Mouse (Mus musculus) neural tube, embryonic 11.5 days (tissue): ENCODE measurements around the gene Syne3. TPM values are rescaled to one million over a fixed set of nuclear protein-coding genes. Genes with fewer than 3 reads are reported as not detected.

Experiments used
- ATAC-seq: fragments of 200-750 bp; cut with Nextera tagmentation; 2 replicates; pipeline ENCODE4 v1.8.0; 2017; ENCODE audit warnings: moderate number of reproducible peaks, mild to moderate bottlenecking, moderate TSS enrichment, moderate library complexity; ENCODE audit not compliant: insufficient read depth, low FRiP score, low TSS enrichment
- DNase-seq: peaks from one replicate; pipeline ENCODE4 v3.0.0-alpha.2; 2015; ENCODE audit warnings: low spot score
- H3K27ac ChIP-seq: fragments of 300-500 bp; sonication (generic); 2 replicates; pipeline ENCODE4 v1.5.1; 2014; ENCODE audit warnings: low read depth, mild to moderate bottlenecking, low read length
- H3K27me3 ChIP-seq: fragments of 300-500 bp; sonication (generic); 2 replicates; pipeline ENCODE4 v1.6.1; 2014; ENCODE audit warnings: mild to moderate bottlenecking, low read length, mixed read lengths; ENCODE audit not compliant: control insufficient read depth, insufficient read depth
- H3K36me3 ChIP-seq: fragments of 300-500 bp; sonication (generic); 2 replicates; pipeline ENCODE4 v1.6.1; 2014; ENCODE audit warnings: mild to moderate bottlenecking, low read length, moderate library complexity, mixed read lengths; ENCODE audit not compliant: control insufficient read depth, insufficient read depth
- H3K4me1 ChIP-seq: fragments of 300-500 bp; sonication (generic); 2 replicates; pipeline ENCODE4 v1.6.1; 2014; ENCODE audit warnings: low read length, mixed read lengths; ENCODE audit not compliant: control insufficient read depth, insufficient read depth
- H3K4me2 ChIP-seq: fragments of 300-500 bp; sonication (generic); 2 replicates; pipeline ENCODE4 v1.6.1; 2014; ENCODE audit warnings: low read depth, mild to moderate bottlenecking, moderate library complexity
- H3K4me3 ChIP-seq: fragments of 300-500 bp; sonication (generic); 2 replicates; pipeline ENCODE4 v1.5.1; 2014; ENCODE audit warnings: low read depth, low read length
- H3K9ac ChIP-seq: fragments of 300-500 bp; sonication (generic); 2 replicates; pipeline ENCODE4 v1.6.1; 2014; ENCODE audit warnings: mild to moderate bottlenecking, low read length
- H3K9me3 ChIP-seq: fragments of 300-500 bp; sonication (generic); 2 replicates; pipeline ENCODE4 v1.6.1; 2016; ENCODE audit warnings: low read length; ENCODE audit not compliant: control insufficient read depth
- WGBS: fragments of 180-500 bp; shearing (Covaris S2); extraction: QIAGEN DNeasy Blood & Tissue Kit; methylation state at CpG from one replicate; pipeline ENCODE4 v1.1.7; 2014; 5-methylcytosine and 5-hydroxymethylcytosine counted together
- polyA plus RNA-seq: library from polyadenylated mRNA; unstranded; fragments of >200 nt; fragmentation: Nextera tagmentation; extraction: Ambion mirVana; gene quantifications from 2 replicates; pipeline ENCODE4 v1.2.1, GENCODE M21; 2014

Syne3 gene
- polyA plus RNA-seq, 1 experiment from 2014 or later = 0.05 TPM

- WGBS = 57% methylated on average over 10 of the region's 10 CpGs
- Histone ChIP-seq H3K27ac (no peak overlapping the region), H3K27me3 (no peaks in the 10 kb centered on the region), H3K4me3 (no peak overlapping the region), H3K36me3 (no peaks in the 10 kb centered on the region), H3K4me2 (no peak overlapping the region), H3K9ac (no peak overlapping the region), H3K9me3 (no peaks in the 10 kb centered on the region), H3K4me1 (no peaks in the 10 kb centered on the region)
- ATAC-seq (no peak), DNase-seq (no peak)
These were observed 7.0 kb upstream of the Syne3 start for GRCm38 (mm10) chr12:105016639-105017038.

GRCm38 (mm10) chr12:105016199-105016598 lies 6.6 kb upstream of the Syne3 start:
- ATAC-seq (no peak), DNase-seq (no peak)
- Histone ChIP-seq H3K27ac (no peak overlapping the region), H3K9me3 (no peaks in the 10 kb centered on the region), H3K36me3 (no peaks in the 10 kb centered on the region), H3K4me3 (no peak overlapping the region), H3K4me1 (no peaks in the 10 kb centered on the region), H3K27me3 (no peaks in the 10 kb centered on the region), H3K9ac (no peak overlapping the region), H3K4me2 (no peak overlapping the region)
- WGBS = 72% methylated on average over 4 of the region's 4 CpGs

GRCm38 (mm10) chr12:105013065-105013464 lies 3.5 kb upstream of the Syne3 start:
- H3K9ac ChIP-seq = no peak overlapping the region
- no peak overlapping the region for H3K4me3 ChIP-seq
- H3K4me2 ChIP-seq = no peak overlapping the region
- no peaks in the 10 kb centered on the region for H3K9me3 ChIP-seq
- no peak for ATAC-seq
- no peak overlapping the region for H3K27ac ChIP-seq
- 38% methylated on average over 17 of the region's 17 CpGs for WGBS
- DNase-seq = no peak
- H3K27me3 ChIP-seq = peaks cover 24% of the 10 kb centered on the region
- peaks cover 7% of the 10 kb centered on the region for H3K4me1 ChIP-seq
- no peaks in the 10 kb centered on the region for H3K36me3 ChIP-seq

GRCm38 (mm10) chr12:105012314-105012713 lies 2.7 kb upstream of the Syne3 start:
- H3K4me2 ChIP-seq = no peak overlapping the region
- H3K9me3 ChIP-seq = no peaks in the 10 kb centered on the region
- H3K4me3 ChIP-seq = no peak overlapping the region
- H3K27me3 ChIP-seq = peaks cover 29% of the 10 kb centered on the region
- H3K36me3 ChIP-seq = no peaks in the 10 kb centered on the region
- H3K4me1 ChIP-seq = peaks cover 7% of the 10 kb centered on the region
- WGBS = 93% methylated on average over 4 of the region's 4 CpGs
- ATAC-seq (no peak), DNase-seq (no peak)
- no peak overlapping the region for H3K27ac ChIP-seq
- no peak overlapping the region for H3K9ac ChIP-seq

- no peaks in the 10 kb centered on the region for H3K36me3 ChIP-seq
- ATAC-seq (no peak), DNase-seq (no peak)
- H3K27me3 ChIP-seq = peaks cover 29% of the 10 kb centered on the region
- H3K4me1 ChIP-seq = peaks cover 7% of the 10 kb centered on the region
- H3K4me3 ChIP-seq = no peak overlapping the region
- H3K27ac ChIP-seq = no peak overlapping the region
- H3K4me2 ChIP-seq = no peak overlapping the region
- no peaks in the 10 kb centered on the region for H3K9me3 ChIP-seq
- H3K9ac ChIP-seq = no peak overlapping the region
- WGBS = 86% methylated on average over 1 of the region's 1 CpGs
These were observed 2.0 kb upstream of the Syne3 start for GRCm38 (mm10) chr12:105011589-105011988.

- Histone ChIP-seq H3K9ac (no peak overlapping the region), H3K36me3 (no peaks in the 10 kb centered on the region), H3K4me1 (peaks cover 7% of the 10 kb centered on the region), H3K4me2 (peak overlapping the region; percentile 76), H3K4me3 (peak overlapping the region; percentile 51), H3K27me3 (peaks cover 29% of the 10 kb centered on the region), H3K9me3 (no peaks in the 10 kb centered on the region), H3K27ac (no peak overlapping the region)
- WGBS = 18% methylated on average over 9 of the region's 9 CpGs
- ATAC-seq = peak; percentile 13; the same call in 1 of the 2 replicates
- DNase-seq = no peak
These were observed 693 bp upstream of the Syne3 start for GRCm38 (mm10) chr12:105010213-105010790.

- Histone ChIP-seq H3K9me3 (no peaks in the 10 kb centered on the region), H3K4me3 (peak overlapping the region; percentile 51), H3K4me1 (peaks cover 7% of the 10 kb centered on the region), H3K9ac (no peak overlapping the region), H3K27ac (no peak overlapping the region), H3K27me3 (peaks cover 29% of the 10 kb centered on the region), H3K4me2 (peak overlapping the region; percentile 76), H3K36me3 (no peaks in the 10 kb centered on the region)
- under 1% methylated on average over 13 of the region's 13 CpGs for WGBS
- DNase-seq (peak; percentile 34), ATAC-seq (peak; percentile 21; the same call in 1 of the 2 replicates)
These were observed 844 bp downstream of the Syne3 start for GRCm38 (mm10) chr12:105008752-105009178.

GRCm38 (mm10) chr12:105008150-105008549 lies 1.5 kb downstream of the Syne3 start:
- 53% methylated on average over 2 of the region's 2 CpGs for WGBS
- H3K4me2 ChIP-seq = no peak overlapping the region
- DNase-seq (no peak), ATAC-seq (no peak)
- H3K4me3 ChIP-seq = no peak overlapping the region
- peaks cover 7% of the 10 kb centered on the region for H3K4me1 ChIP-seq
- no peak overlapping the region for H3K9ac ChIP-seq
- no peak overlapping the region for H3K27ac ChIP-seq
- peaks cover 29% of the 10 kb centered on the region for H3K27me3 ChIP-seq
- no peaks in the 10 kb centered on the region for H3K36me3 ChIP-seq
- no peaks in the 10 kb centered on the region for H3K9me3 ChIP-seq

GRCm38 (mm10) chr12:105005715-105005972 lies 4.0 kb downstream of the Syne3 start:
- WGBS = 67% methylated on average over 2 of the region's 2 CpGs

More at GRCm38 (mm10) chr12:105005715-105005972, 4.0 kb downstream of the Syne3 start:
- ATAC-seq (no peak), DNase-seq (no peak)
- H3K27me3 ChIP-seq = peaks cover 28% of the 10 kb centered on the region
- peaks cover 7% of the 10 kb centered on the region for H3K4me1 ChIP-seq
- H3K4me2 ChIP-seq = no peak overlapping the region
- no peak overlapping the region for H3K9ac ChIP-seq
- H3K4me3 ChIP-seq = no peak overlapping the region
- no peaks in the 10 kb centered on the region for H3K9me3 ChIP-seq
- no peaks in the 10 kb centered on the region for H3K36me3 ChIP-seq
- H3K27ac ChIP-seq = no peak overlapping the region
